Mouse (Mus musculus) layer of hippocampus, adult 8-10 months (tissue): ENCODE measurements at regions not wholly inside any gene's neighbourhood (a gene's known extent, or its start where the extent isn't known, plus 50 kb on each side); places are given as distances from the start of the nearest gene placed in this dataset.
A peak's percentile ranks its signal among the peaks of the same experiment; 100 is the strongest.
"Not testable (repeated sequence)": the region's sequence is repeated elsewhere in the genome, so short reads cannot be mapped to it uniquely, and the experiment has no call there.

ENCODE experiments used
- DNase-seq, 2 experiments: peaks; one replicate each; pipeline ENCODE4 v3.0.0; 2022; ENCODE audit warnings: low spot score in 2 of 2

DNA sequence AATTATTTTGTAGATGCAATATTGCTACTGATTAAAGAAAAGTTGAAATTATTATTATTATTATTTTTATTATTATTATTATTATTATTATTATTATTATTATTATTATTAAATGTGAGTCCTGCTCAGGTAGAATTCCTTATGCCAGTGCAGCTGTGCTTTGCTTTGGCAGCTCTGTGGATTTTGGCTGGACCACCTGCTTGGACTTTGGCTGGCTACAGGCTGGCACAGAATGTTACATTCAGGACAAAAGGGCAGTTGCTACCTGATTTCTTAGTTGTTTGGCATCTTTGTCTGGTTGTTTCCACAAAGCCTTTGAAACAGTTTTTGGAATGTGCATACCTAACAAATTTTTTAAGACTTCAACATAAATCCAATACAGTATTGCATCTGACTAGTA lies 307.7 kb upstream of the Adamts5 start:
- no peak for DNase-seq

DNA sequence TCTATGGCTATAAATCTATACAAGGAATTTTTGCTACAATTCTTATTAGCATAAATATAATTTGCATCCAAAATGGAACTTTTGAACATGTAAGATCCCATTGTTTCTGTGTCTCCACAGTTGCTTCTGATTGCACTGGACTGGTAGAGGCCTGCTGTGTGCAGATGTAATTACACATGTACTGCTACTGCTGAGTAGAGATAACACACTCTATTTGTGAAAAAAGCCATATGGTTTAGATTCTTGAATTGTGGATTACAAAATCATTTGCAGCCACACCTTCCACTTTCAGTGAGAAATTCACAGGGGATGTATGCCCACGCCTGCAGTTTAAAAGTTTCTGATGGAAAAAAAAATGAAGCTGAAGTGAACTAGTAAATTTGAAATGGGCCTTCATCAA lies 288.2 kb upstream of the Adamts5 start:
- no peak for DNase-seq

- no peak for DNase-seq
Measured at GRCm38 (mm10) chr16:86188966-86189365, 287.3 kb upstream of the Adamts5 start.

DNA sequence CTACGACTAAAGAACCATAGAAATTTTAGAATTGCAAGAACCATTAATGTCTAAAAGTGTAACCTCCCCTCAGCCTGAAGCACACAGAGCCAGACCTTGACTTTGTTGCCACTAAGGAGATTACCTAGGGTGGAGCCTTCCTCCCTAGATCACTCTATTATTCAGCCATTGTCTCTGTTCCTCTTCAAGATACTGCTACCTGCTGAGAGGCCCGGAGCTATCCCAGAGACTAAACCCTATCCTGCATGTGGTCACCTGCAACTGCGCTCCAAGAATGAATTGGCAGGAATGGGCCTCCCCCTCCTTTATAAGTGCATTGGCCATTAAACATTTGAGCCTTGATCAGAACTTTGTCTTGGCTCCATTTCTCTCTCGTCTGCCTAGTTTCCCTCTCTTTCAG lies 286.0 kb upstream of the Adamts5 start:
- DNase-seq, result not testable (repeated sequence)

GRCm38 (mm10) chr16:86159021-86159815 lies 257.6 kb upstream of the Adamts5 start:
- DNase-seq, result no peak

DNA sequence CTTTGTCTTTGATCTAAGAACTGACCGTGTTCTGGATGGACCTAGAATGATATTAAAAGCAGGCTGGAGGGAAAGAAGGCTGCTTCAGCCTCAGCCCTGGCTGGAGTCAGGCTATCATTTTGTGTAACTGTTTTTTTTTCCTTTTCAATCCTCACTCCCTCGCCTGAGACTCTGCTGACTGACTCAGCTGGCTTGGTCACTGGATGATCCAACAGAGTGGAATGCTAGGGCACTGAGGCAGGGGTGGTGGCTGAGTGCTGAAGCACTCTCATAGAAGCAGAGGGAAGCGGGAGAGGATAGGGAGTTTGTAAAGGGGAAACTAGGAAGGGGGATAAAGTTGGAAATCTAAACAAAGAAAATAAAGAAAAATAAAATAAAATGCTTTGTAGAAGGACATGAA lies 236.5 kb upstream of the Adamts5 start:
- no peak for DNase-seq

DNA sequence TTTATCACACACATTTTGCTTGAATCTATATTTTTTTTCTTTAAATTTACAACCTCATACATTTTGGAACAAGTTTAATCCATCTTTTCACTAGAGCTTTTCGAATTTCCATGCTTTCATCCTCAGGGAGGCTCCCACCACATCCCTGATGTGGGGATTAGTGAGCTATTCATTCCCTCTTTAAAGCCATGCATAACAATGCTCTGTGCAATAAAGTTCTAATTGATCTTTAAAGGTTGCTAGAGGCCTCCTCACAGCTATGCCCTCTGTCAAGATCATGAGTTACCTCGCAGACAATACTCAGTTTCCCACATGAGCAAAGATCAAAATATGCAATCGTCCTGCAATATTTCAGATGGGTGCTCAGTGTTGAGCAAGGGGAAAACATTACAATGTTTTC lies 234.5 kb upstream of the Adamts5 start:
- no peak for DNase-seq

DNA sequence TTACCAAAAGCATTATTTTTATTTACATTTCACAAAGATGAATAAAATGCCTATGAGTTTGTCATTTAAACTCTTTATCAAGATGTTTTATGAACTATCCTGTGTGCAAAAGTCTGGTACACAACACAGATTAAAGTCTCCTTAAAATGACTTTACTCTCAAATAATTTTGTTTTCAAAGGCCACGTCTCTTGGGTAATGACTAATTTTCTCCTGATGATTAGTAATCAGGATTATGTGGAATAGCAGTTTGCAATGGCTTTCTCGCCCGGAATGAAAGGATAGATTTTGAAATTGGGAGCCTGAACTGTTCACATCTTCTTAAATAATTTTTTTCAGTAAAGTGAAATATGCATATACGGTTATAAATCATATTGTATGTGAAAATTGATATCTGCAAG lies 225.8 kb upstream of the Adamts5 start:
- DNase-seq, result no peak

GRCm38 (mm10) chr16:86124182-86124581 lies 222.6 kb upstream of the Adamts5 start:
- DNase-seq, result no peak

- DNase-seq, result no peak
Measured at GRCm38 (mm10) chr16:86122936-86123335, 221.3 kb upstream of the Adamts5 start.

GRCm38 (mm10) chr16:86117959-86118358 lies 216.3 kb upstream of the Adamts5 start:
- DNase-seq, result no peak

DNA sequence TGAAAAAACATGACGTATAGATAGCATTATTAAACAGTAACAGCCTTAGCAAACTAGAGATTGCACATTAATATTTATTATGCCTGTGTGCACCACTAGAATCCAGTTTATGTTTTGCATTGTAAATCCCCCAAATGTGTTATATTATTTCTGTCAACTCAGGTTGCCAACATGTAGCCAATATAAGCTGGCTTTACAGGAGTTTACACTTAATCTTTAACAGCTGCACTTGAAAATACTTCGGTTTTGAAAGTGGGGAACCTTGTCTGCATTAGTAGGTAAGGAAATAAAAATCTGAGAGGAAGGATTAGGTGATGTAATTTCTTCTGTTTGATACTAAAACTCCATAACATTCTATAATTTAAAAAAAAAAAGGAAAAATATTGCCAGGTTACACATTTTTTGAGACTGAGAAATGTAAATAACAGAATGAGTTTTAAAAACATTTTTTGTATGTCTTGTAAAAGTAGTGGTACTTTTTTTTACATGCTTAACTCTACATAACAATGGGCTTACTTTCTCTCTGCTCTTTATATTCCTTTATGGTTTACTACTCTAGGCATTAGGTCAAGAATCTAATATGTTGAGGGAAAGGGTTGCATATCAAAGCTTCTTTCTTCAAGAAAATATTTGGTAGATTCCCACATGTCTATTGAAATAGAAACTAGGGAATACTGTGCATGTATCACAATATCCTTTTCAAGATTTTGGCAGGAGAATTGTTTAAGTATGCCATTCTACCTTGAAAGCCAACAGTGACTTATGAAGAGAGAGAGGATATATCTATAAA lies 214.2 kb upstream of the Adamts5 start:
- DNase-seq, result no peak

DNA sequence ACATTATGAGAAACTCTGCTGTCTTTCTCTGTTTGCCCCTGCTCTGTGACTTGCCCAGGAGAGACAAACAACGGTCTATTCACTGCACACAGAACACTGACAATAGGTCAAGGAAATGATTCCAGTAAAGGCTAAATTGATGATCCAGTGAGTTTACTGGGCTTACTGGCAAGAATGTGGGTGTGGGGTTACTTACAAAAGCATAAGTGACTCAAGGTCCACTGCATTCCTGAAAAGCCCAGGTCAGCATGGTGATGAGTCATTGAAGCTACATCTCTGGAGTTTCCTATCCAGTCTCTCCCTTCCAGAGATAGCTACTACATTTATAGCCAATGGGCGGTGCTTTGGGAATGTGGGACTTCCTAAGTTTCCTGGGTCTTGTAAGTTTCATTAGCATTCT lies 192.8 kb upstream of the Adamts5 start:
- DNase-seq, result no peak

DNA sequence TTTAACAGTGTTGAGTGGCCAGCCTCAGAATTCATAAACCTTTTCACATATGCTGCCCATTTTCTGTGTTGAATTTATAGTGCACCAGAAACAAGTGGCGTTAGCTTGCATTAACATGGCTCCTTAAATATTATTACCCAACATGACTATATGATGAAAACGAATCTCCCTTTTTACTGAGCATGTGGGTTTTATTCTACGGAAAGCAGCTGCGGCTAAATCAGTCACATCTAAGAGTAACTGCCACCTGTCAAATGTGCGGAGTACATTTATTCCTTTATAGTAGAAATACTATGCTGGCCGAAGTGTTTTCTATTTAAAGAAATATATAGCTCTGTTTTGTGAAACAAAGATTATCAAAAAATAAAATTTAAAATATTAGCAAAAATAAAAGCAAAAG lies 188.5 kb upstream of the Adamts5 start:
- no peak for DNase-seq

DNA sequence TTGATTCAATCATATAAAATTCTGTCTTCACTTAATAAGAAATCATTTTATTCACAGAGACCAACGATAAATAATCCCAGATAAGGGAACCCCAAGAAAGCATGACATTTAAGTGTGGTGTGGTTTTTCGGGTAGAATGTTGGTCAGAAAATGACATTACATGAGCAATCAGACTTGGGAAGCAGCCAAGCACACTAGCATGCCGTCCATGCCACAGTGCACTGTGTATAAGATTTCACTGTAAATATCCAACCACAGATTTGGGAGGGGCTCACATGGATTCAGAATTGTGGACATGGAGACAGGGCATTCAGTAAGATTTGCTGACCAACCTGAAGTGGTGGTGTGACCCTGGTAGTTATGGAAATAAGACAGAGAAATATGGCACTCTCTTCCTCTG lies 185.8 kb upstream of the Adamts5 start:
- no peak for DNase-seq

DNA sequence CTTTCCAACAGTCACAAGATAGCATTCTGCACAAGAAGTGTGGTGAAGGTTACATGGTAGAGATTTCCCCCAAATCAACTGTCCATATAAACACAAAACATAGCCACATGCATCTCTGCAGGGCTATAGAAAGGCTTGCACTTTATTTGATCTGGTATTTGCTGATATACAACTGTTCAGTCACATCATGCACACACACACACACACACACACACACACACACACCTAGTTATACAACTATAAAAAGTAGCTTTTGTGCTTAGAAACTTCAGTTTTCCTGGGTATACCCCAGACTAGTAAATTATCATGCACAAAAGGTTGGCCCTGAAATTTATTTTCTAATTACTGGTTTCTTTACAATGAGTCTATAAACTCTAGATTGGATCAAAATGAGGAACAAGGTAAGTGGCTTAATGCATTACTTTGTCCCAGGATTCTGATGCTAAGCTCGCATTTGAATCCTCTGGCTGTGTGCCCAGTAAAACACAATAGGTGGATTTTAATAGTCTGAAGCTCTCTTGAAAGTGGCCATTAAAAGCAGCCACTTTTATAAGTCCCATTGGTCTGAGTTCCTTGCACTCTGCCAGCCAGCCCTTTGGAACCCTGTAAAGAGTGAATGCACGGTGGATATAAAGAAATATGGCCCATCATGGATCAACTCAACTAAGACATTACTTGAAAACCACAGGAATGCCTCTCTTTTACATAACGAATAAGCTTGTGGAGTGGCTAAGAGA lies 166.2 kb upstream of the Adamts5 start:
- DNase-seq, result no peak

- DNase-seq, result no peak
Measured at GRCm38 (mm10) chr16:86060087-86060486, 158.5 kb upstream of the Adamts5 start.

DNA sequence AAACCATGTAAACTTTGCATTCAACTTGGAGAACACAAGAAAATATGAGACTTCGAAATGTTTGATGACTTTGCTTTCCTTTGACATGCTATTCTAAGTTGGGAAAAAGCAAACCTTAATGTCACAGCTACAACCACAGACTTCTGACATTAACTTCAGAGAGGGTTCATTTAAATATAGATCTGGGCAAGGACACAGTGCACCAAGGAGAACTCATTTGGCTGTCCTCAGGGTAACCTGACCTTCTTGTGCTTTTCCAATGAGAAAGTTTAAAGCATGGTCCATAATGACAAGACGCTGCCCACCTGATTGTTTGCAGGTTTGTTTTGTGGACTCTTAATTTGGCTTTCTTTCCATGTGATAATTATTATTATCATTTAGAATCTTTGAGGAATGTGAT lies 143.1 kb upstream of the Adamts5 start:
- DNase-seq, result no peak

DNA sequence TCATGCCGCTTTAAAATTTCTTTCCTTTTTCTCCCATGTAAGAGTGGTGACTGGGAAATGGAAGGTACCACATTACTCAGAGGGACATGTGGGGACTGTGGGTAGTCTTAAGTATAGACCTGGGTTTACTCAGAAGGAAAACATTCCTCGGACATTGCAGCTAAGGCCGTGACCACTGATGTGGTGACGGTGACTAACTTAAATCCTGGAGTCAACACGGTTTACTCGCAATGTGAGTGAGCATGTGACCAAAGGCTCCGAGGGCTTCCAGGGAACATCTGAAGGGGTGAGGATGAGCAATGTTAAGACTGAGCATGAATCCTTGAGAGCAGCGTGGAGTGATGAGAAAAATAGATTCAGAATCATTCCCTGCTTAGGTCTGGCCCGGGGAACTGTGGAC lies 133.1 kb upstream of the Adamts5 start:
- DNase-seq, result no peak

DNA sequence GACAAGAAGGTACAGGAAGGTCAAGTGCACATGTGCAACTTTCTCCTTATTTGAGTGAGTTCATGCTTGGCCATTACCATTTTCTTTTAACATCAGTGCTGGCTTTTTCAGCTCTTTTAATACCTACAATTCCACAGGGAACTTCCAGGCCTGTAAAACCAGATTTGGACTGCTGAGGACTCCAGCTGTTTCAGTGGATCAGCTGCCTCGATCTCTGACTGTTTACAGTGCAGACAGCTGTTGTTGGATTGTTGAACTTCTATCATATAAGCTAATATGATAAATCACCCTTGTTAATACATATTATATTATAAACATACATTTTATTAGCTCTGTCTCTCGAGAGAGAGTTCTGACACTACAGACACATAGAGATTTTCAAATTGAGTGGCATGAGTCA lies 126.1 kb upstream of the Adamts5 start:
- DNase-seq, result no peak

- peak; percentile 7 to 22 for DNase-seq
Measured at GRCm38 (mm10) chr16:86015336-86015735, 113.7 kb upstream of the Adamts5 start.

DNA sequence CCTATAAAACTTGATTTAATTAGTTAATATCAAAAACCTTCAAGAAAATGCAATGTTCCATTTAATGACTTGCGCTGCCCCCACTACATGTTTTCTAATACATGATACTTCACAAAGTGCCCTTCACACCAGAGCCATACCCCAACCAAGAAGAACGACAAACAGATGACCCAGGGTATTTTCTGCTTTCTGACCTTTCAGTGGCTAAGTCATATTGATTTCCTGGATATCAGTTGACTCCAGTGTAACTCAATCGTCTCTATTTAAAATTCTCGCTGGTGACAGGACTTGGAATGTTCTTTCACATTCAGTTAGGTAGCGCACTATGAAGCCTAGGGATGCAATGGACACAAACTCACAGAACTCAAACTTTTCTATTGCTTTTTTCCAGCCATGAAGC lies 109.4 kb upstream of the Adamts5 start:
- no peak for DNase-seq
